Mouse (Mus musculus) liver, adult 2 months (tissue): ENCODE measurements around the gene Psen1.

ENCODE experiments used
- CTCF ChIP-seq: fragments of 200-500 bp; IDR thresholded peaks from 2 replicates; pipeline ENCODE4 v1.5.1; 2011; ENCODE audit warnings: low read depth, low read length, control low read depth
- POLR2A ChIP-seq: fragments of 200-500 bp; IDR thresholded peaks from 2 replicates; pipeline ENCODE4 v1.6.1; 2011; ENCODE audit warnings: low read length, control low read depth; ENCODE audit not compliant: insufficient read depth; ENCODE audit errors: extremely low read depth

DNA sequence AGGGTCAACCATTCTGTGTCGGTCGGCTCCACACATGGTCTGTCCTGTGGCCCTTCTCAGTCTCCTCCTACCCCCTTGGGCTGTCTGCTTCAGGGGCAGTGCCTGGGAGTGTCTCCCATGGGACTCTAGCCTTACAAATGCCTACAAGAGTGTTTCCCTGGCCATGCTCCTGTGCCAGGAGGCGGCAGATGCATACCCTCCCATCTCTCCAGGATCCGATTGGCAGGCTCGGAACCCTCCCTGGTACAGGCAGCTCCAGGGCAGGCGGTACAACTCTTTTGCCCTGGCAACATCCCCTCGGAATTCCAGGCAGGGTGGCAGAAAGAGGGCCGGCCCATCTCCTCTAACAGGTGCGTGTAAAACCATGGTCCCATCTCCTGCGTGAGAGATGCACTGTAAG, 94.7 kb downstream of the Psen1 start:
- TF ChIP-seq CTCF (no peak), POLR2A (no peak)
